Mouse (Mus musculus) embryonic stem cell, embryonic (primary cell): ENCODE data around the gene Fbxl20.

Experiments used
- CTCF ChIA-PET, 4 experiments: fragments of 300-600 bp in 2 of 4; fragments of 350-600 bp in 2 of 4; sonication (Branson Sonifier 250); formaldehyde crosslinking; loops; one replicate each; lab custom pipeline; 2022; ENCODE audit warnings: inconsistent platforms in 2 of 4; lab: Charles Lee
- POLR2A ChIA-PET, 4 experiments: fragments of 300-600 bp in 2 of 4; fragments of 350-600 bp in 2 of 4; sonication (Branson Sonifier 250); formaldehyde crosslinking; loops; one replicate each; lab custom pipeline; 2022; ENCODE audit warnings: antibody characterized with exemption in 4 of 4, inconsistent platforms in 1 of 4; lab: Charles Lee

Gene Fbxl20

GRCm38 (mm10) chr11:98134951-98135350 is 15.3 kb downstream of the Fbxl20 start:
- ChIA-PET CTCF (interaction anchor here in 1 of 4 experiments (0.6 to 1.0 kb wide), 2 partner anchors 237 to 248 kb away, joined by 3 to 4 read pairs; no protein-coding TSS in a partner anchor), POLR2A (interaction anchor here in 3 of 4 experiments (0.6 to 2.1 kb wide), 9 partner anchors 9 to 234 kb away, joined by 3 to 6 read pairs (median 4); no protein-coding TSS in a partner anchor)

- POLR2A ChIA-PET = interaction anchor here in 1 of 4 experiments (1.7 kb wide), 1 partner anchor 94 kb away, joined by 4 read pairs; no protein-coding TSS in a partner anchor
- CTCF ChIA-PET = no interaction called here
Observed at GRCm38 (mm10) chr11:98123424-98123823, 26.8 kb downstream of the Fbxl20 start.

GRCm38 (mm10) chr11:98114363-98114762 is 35.8 kb downstream of the Fbxl20 start:
- POLR2A ChIA-PET = interaction anchor here in 2 of 4 experiments (1.6 kb wide), 2 partner anchors 35 kb away, joined by 3 to 5 read pairs; no protein-coding TSS in a partner anchor
- CTCF ChIA-PET = interaction anchor here in 1 of 4 experiments (0.9 kb wide), 1 partner anchor 12 kb away, joined by 3 read pairs; no protein-coding TSS in a partner anchor

- ChIA-PET CTCF (no interaction called here), POLR2A (no interaction called here)
Observed at GRCm38 (mm10) chr11:98113504-98113903, 36.7 kb downstream of the Fbxl20 start.

- ChIA-PET POLR2A (interaction anchor here in 2 of 4 experiments (0.5 to 2.2 kb wide), 5 partner anchors 12 to 86 kb away, joined by 3 to 10 read pairs (median 3); partner anchors contain the start of genes Cacnb1 (in 1 of the 2) and Stac2 (in 1 of the 2)), CTCF (no interaction called here)
Observed at GRCm38 (mm10) chr11:98109706-98110105, 40.5 kb downstream of the Fbxl20 start.

GRCm38 (mm10) chr11:98101332-98101731 is 48.9 kb downstream of the Fbxl20 start:
- POLR2A ChIA-PET = interaction anchor here in 2 of 4 experiments (0.7 to 1.2 kb wide), 5 partner anchors 26 to 272 kb away, joined by 3 to 4 read pairs (median 3); no protein-coding TSS in a partner anchor
- CTCF ChIA-PET = interaction anchor here in 3 of 4 experiments (0.5 to 0.9 kb wide), 3 partner anchors 10 to 172 kb away, joined by 3 to 4 read pairs (median 3); no protein-coding TSS in a partner anchor

GRCm38 (mm10) chr11:98090583-98090982 is 59.6 kb downstream of the Fbxl20 start:
- ChIA-PET CTCF (interaction anchor here in 1 of 4 experiments (0.6 kb wide), 2 partner anchors 31 to 301 kb away, joined by 3 to 12 read pairs; no protein-coding TSS in a partner anchor), POLR2A (interaction anchor here in 2 of 4 experiments (0.9 to 1.4 kb wide), 6 partner anchors 8 to 87 kb away, joined by 3 to 4 read pairs (median 3); no protein-coding TSS in a partner anchor)

GRCm38 (mm10) chr11:98088224-98088623 is 62.0 kb downstream of the Fbxl20 start:
- ChIA-PET CTCF (interaction anchor here in 1 of 4 experiments (0.6 to 2.0 kb wide), 6 partner anchors 69 to 682 kb away, joined by 3 to 10 read pairs (median 4); no protein-coding TSS in a partner anchor), POLR2A (interaction anchor here in 3 of 4 experiments (0.6 to 4.1 kb wide), 9 partner anchors 9 to 84 kb away, joined by 3 to 31 read pairs (median 5); no protein-coding TSS in a partner anchor)

GRCm38 (mm10) chr11:98086574-98086973 is 63.6 kb downstream of the Fbxl20 start:
- ChIA-PET POLR2A (interaction anchor here (0.6 to 4.1 kb wide), 26 partner anchors 11 to 423 kb away, joined by 3 to 31 read pairs (median 3); partner anchors contain the start of genes Rpl19 (in 2 of the 4) and Stac2 (in 1 of the 4)), CTCF (interaction anchor here (0.6 to 2.0 kb wide), 10 partner anchors 11 to 599 kb away, joined by 3 to 10 read pairs (median 4); no protein-coding TSS in a partner anchor)

- ChIA-PET POLR2A (interaction anchor here (0.6 to 4.1 kb wide), 18 partner anchors 11 to 422 kb away, joined by 3 to 31 read pairs (median 3); partner anchors contain the start of genes Rpl19 (in 1 of the 4) and Stac2 (in 1 of the 4)), CTCF (interaction anchor here (0.6 to 2.0 kb wide), 8 partner anchors 11 to 256 kb away, joined by 3 to 10 read pairs (median 4); no protein-coding TSS in a partner anchor)
Observed at GRCm38 (mm10) chr11:98086141-98086540, 64.1 kb downstream of the Fbxl20 start.

- POLR2A ChIA-PET = interaction anchor here in 2 of 4 experiments (0.6 to 2.0 kb wide), 10 partner anchors 8 to 306 kb away, joined by 3 to 7 read pairs (median 3); partner anchors contain the start of gene Fbxl20 (in 1 of the 2)
- CTCF ChIA-PET = interaction anchor here in 1 of 4 experiments (1.0 kb wide), 1 partner anchor 110 kb away, joined by 4 read pairs; no protein-coding TSS in a partner anchor
Observed at GRCm38 (mm10) chr11:98082745-98083144, 67.5 kb downstream of the Fbxl20 start.

- ChIA-PET POLR2A (interaction anchor here in 3 of 4 experiments (0.6 to 1.2 kb wide), 5 partner anchors 13 to 57 kb away, joined by 3 read pairs; partner anchors contain the start of gene Stac2 (in 1 of the 3)), CTCF (no interaction called here)
Observed at GRCm38 (mm10) chr11:98080450-98080849, 69.8 kb downstream of the Fbxl20 start.

- ChIA-PET POLR2A (interaction anchor here in 3 of 4 experiments (0.9 to 2.3 kb wide), 10 partner anchors 9 to 57 kb away, joined by 3 to 11 read pairs (median 4); no protein-coding TSS in a partner anchor), CTCF (no interaction called here)
Observed at GRCm38 (mm10) chr11:98077086-98077485, 73.1 kb downstream of the Fbxl20 start.

GRCm38 (mm10) chr11:98075195-98075808 is 74.9 kb downstream of the Fbxl20 start:
- ChIA-PET POLR2A (interaction anchor here (0.6 to 4.2 kb wide), 59 partner anchors 9 to 1959 kb away, joined by 3 to 35 read pairs (median 4); partner anchors contain the start of genes Rpl19 (in 2 of the 4), Stac2 (in 2 of the 4), Cacnb1 (in 1 of the 4) and Fbxl20 (in 1 of the 4)), CTCF (interaction anchor here (0.6 to 2.3 kb wide), 43 partner anchors 8 to 430 kb away, joined by 3 to 23 read pairs (median 4); partner anchors contain the start of gene Stac2 (in 1 of the 4))

- POLR2A ChIA-PET = interaction anchor here (0.9 to 4.2 kb wide), 10 partner anchors 9 to 48 kb away, joined by 3 to 35 read pairs (median 6); partner anchors contain the start of gene Stac2 (in 1 of the 4)
- CTCF ChIA-PET = no interaction called here
Observed at GRCm38 (mm10) chr11:98073442-98073841, 76.8 kb downstream of the Fbxl20 start.

- POLR2A ChIA-PET = interaction anchor here (0.6 to 5.4 kb wide), 79 partner anchors 8 to 620 kb away, joined by 3 to 129 read pairs (median 4); partner anchors contain the start of genes Fbxl20 (in 3 of the 4), Stac2 (in 3 of the 4), Cacnb1 (in 2 of the 4) and Fbxo47 (in 2 of the 4)
- CTCF ChIA-PET = interaction anchor here in 3 of 4 experiments (0.5 to 1.4 kb wide), 5 partner anchors 8 to 696 kb away, joined by 3 to 6 read pairs (median 3); no protein-coding TSS in a partner anchor
Observed at GRCm38 (mm10) chr11:98067255-98067654, 82.9 kb downstream of the Fbxl20 start.

GRCm38 (mm10) chr11:98066201-98066600 is 84.0 kb downstream of the Fbxl20 start:
- CTCF ChIA-PET = interaction anchor here in 1 of 4 experiments (0.6 to 0.9 kb wide), 3 partner anchors 46 to 161 kb away, joined by 3 read pairs; no protein-coding TSS in a partner anchor
- POLR2A ChIA-PET = interaction anchor here in 3 of 4 experiments (0.6 to 5.4 kb wide), 30 partner anchors 8 to 412 kb away, joined by 3 to 129 read pairs (median 6); partner anchors contain the start of genes Cdk12 (in 2 of the 3), Rpl19 (in 2 of the 3), Stac2 (in 2 of the 3) and Plxdc1 (in 1 of the 3)
